Mouse (Mus musculus) thymus, adult 2 months (tissue): ENCODE measurements around the gene Slc25a22.

Experiments
- CTCF ChIP-seq: fragments of 200-500 bp; IDR thresholded peaks from 2 replicates; pipeline ENCODE4 v1.5.1; 2012; ENCODE audit warnings: mild to moderate bottlenecking, control low read depth, low read length, moderate library complexity, borderline replicate concordance; ENCODE audit not compliant: control insufficient read depth, poor library complexity, insufficient read depth; ENCODE audit errors: extremely low read depth
- POLR2A ChIP-seq: fragments of 200-500 bp; IDR thresholded peaks from 2 replicates; pipeline ENCODE4 v1.6.1; 2012; ENCODE audit warnings: mild to moderate bottlenecking, low read length, control low read depth, moderate library complexity; ENCODE audit not compliant: control insufficient read depth, poor library complexity, insufficient read depth; ENCODE audit errors: extremely low read depth

- no peak for TF ChIP-seq CTCF
- TF ChIP-seq POLR2A: no peak
Observed at GRCm38 (mm10) chr7:141431434-141432185, 6.1 kb downstream of the Slc25a22 start.
